Mouse (Mus musculus): ENCODE measurements around the gene Ptgs1.

- TF ChIP-seq POLR2A (IDR thresholded peaks at IDR 0.05; ENCODE audit: low read depth, low read length) = no peak
- no peak for TF ChIP-seq CTCF (IDR thresholded peaks at IDR 0.05; ENCODE audit: extremely low read depth, insufficient read length, insufficient replicate concordance, low read depth, low read length)
Measured at GRCm38 (mm10) chr2:36216953-36217573, 13.2 kb upstream of the Ptgs1 start.

All from small intestine, adult 2 months (tissue).